Mouse (Mus musculus) cortical plate, adult 2 months (tissue): ENCODE measurements around the gene Ddx11. TPM values are rescaled to one million over a fixed set of nuclear protein-coding genes. Genes with fewer than 3 reads are reported as not detected.
"Not testable (repeated sequence)": the region's sequence is repeated elsewhere in the genome, so short reads cannot be mapped to it uniquely, and the experiment has no call there.

ENCODE experiments used
- H3K27ac ChIP-seq: fragments of 200-500 bp; 2 replicates; pipeline ENCODE4 v1.5.1; 2012; ENCODE audit warnings: low read length, control low read depth, inconsistent platforms; ENCODE audit not compliant: insufficient read depth
- H3K4me1 ChIP-seq: fragments of 200-500 bp; 2 replicates; pipeline ENCODE4 v1.6.1; 2011; ENCODE audit warnings: low read length; ENCODE audit not compliant: control insufficient read depth, insufficient read depth
- H3K4me3 ChIP-seq: fragments of 200-500 bp; 2 replicates; pipeline ENCODE4 v1.5.1; 2011; ENCODE audit warnings: mild to moderate bottlenecking, low read length, control low read depth; ENCODE audit not compliant: insufficient read depth
- CTCF ChIP-seq: fragments of 200-500 bp; IDR thresholded peaks from 2 replicates; pipeline ENCODE4 v1.5.1; 2011; ENCODE audit warnings: mild to moderate bottlenecking, control low read depth, low read length; ENCODE audit not compliant: insufficient read depth; ENCODE audit errors: extremely low read depth
- POLR2A ChIP-seq: fragments of 200-500 bp; IDR thresholded peaks from 2 replicates; pipeline ENCODE4 v1.6.1; 2011; ENCODE audit warnings: mild to moderate bottlenecking, low read length, control low read depth; ENCODE audit not compliant: insufficient read depth; ENCODE audit errors: extremely low read depth
- polyA plus RNA-seq: library from polyadenylated mRNA; depleted of rRNA; stranded (reverse); fragments of >200 nt; gene quantifications from 2 replicates; pipeline ENCODE4 v1.2.3, GENCODE M21; 2012

Ddx11 gene
- polyA plus RNA-seq, 1 experiment = 1.9 TPM

GRCm38 (mm10) chr17:66118991-66119390 lies 4.3 kb upstream of the Ddx11 start:
- Histone ChIP-seq H3K4me1 (no peaks in the 10 kb centered on the region), H3K4me3 (no peak overlapping the region), H3K27ac (no peak overlapping the region)
- TF ChIP-seq CTCF (no peak), POLR2A (no peak)

GRCm38 (mm10) chr17:66120701-66121100 lies 2.6 kb upstream of the Ddx11 start:
- Histone ChIP-seq H3K4me1 (no peaks in the 10 kb centered on the region), H3K4me3 (no peak overlapping the region), H3K27ac (no peak overlapping the region)
- TF ChIP-seq CTCF = no peak
- no peak for TF ChIP-seq POLR2A

GRCm38 (mm10) chr17:66123816-66124610 lies 693 bp downstream of the Ddx11 start:
- Histone ChIP-seq H3K4me1 (no peaks in the 10 kb centered on the region), H3K4me3 (peak overlapping the region; percentile 38), H3K27ac (no peak overlapping the region)
- no peak for TF ChIP-seq POLR2A
- no peak for TF ChIP-seq CTCF

- Histone ChIP-seq H3K4me3 (no peak overlapping the region), H3K27ac (no peak overlapping the region), H3K4me1 (no peaks in the 10 kb centered on the region)
- no peak for TF ChIP-seq POLR2A
These were observed 1.9 kb downstream of the Ddx11 start for GRCm38 (mm10) chr17:66125211-66125610.

GRCm38 (mm10) chr17:66130371-66130770 lies 7.1 kb downstream of the Ddx11 start:
- H3K4me1 ChIP-seq = no peaks in the 10 kb centered on the region
- TF ChIP-seq POLR2A = no peak
- TF ChIP-seq CTCF = no peak
- H3K4me3 ChIP-seq = no peak overlapping the region
- no peak overlapping the region for H3K27ac ChIP-seq

GRCm38 (mm10) chr17:66131212-66131611 lies 7.9 kb downstream of the Ddx11 start:
- no peak overlapping the region for H3K27ac ChIP-seq
- TF ChIP-seq CTCF = 0 out of 2 replicates have a peak, but pooled peaks have one; percentile 4
- TF ChIP-seq POLR2A = no peak
- H3K4me1 ChIP-seq = no peaks in the 10 kb centered on the region

GRCm38 (mm10) chr17:66152706-66153662 lies 29.7 kb downstream of the Ddx11 start:
- not testable (repeated sequence) for H3K27ac ChIP-seq, H3K4me3 ChIP-seq, H3K4me1 ChIP-seq

More at GRCm38 (mm10) chr17:66131212-66131611, 7.9 kb downstream of the Ddx11 start:
- H3K4me3 ChIP-seq = no peak overlapping the region

GRCm38 (mm10) chr17:66153735-66154423 lies 30.6 kb downstream of the Ddx11 start:
- not testable (repeated sequence) for H3K27ac ChIP-seq, H3K4me3 ChIP-seq, H3K4me1 ChIP-seq

GRCm38 (mm10) chr17:66154876-66155275 lies 31.6 kb downstream of the Ddx11 start:
- H3K4me1 ChIP-seq = no peaks in the 10 kb centered on the region
- TF ChIP-seq POLR2A (no peak), CTCF (no peak)
- no peak overlapping the region for H3K4me3 ChIP-seq
- H3K27ac ChIP-seq = no peak overlapping the region

- no peaks in the 10 kb centered on the region for H3K4me1 ChIP-seq
- H3K27ac ChIP-seq = no peak overlapping the region
- TF ChIP-seq POLR2A = no peak
- TF ChIP-seq CTCF = no peak
- no peak overlapping the region for H3K4me3 ChIP-seq
These were observed 35.0 kb downstream of the Ddx11 start for GRCm38 (mm10) chr17:66158271-66158670.

- not testable (repeated sequence) for H3K4me1 ChIP-seq, H3K4me3 ChIP-seq, H3K27ac ChIP-seq
These were observed 43.8 kb downstream of the Ddx11 start for GRCm38 (mm10) chr17:66167141-66167540.

- not testable (repeated sequence) for H3K27ac ChIP-seq, H3K4me3 ChIP-seq, H3K4me1 ChIP-seq
These were observed 47.7 kb downstream of the Ddx11 start for GRCm38 (mm10) chr17:66170971-66171370.
